Mouse (Mus musculus) kidney, adult 11 months (tissue): ENCODE results near the gene Sestd1.

Experiments
- DNase-seq: peaks from one replicate; pipeline ENCODE4 v3.0.0; 2022

Gene Sestd1

GRCm38 (mm10) chr2:77171444-77172240 lies 108.8 kb downstream of the Sestd1 start:
- peak; percentile 86 for DNase-seq

GRCm38 (mm10) chr2:77170633-77171105 lies 109.7 kb downstream of the Sestd1 start, which contains the start of gene Ccdc141:
TSS of gene Ccdc141 (minus strand) at chr2:77170636.
- DNase-seq, result no peak

- DNase-seq, result peak; percentile 72
Observed at GRCm38 (mm10) chr2:77169916-77170632, 110.3 kb downstream of the Sestd1 start.

- no peak for DNase-seq
Observed at GRCm38 (mm10) chr2:77169218-77169617, 111.2 kb downstream of the Sestd1 start.

- no peak for DNase-seq
Observed at GRCm38 (mm10) chr2:77168781-77169180, 111.6 kb downstream of the Sestd1 start.

GRCm38 (mm10) chr2:77168081-77168685 lies 112.2 kb downstream of the Sestd1 start:
- peak; percentile 41 for DNase-seq

- no peak for DNase-seq
Observed at GRCm38 (mm10) chr2:77166366-77166765, 114.0 kb downstream of the Sestd1 start.

- no peak for DNase-seq
Observed at GRCm38 (mm10) chr2:77164662-77165061, 115.7 kb downstream of the Sestd1 start.

GRCm38 (mm10) chr2:77163381-77163780 lies 117.0 kb downstream of the Sestd1 start:
- peak; percentile 54 for DNase-seq

GRCm38 (mm10) chr2:77162135-77162534 lies 118.3 kb downstream of the Sestd1 start:
- no peak for DNase-seq

- DNase-seq, result no peak
Observed at GRCm38 (mm10) chr2:77157546-77157945, 122.8 kb downstream of the Sestd1 start.

GRCm38 (mm10) chr2:77154080-77154479 lies 126.3 kb downstream of the Sestd1 start:
- no peak for DNase-seq

GRCm38 (mm10) chr2:77151255-77151654 lies 129.1 kb downstream of the Sestd1 start:
- no peak for DNase-seq

GRCm38 (mm10) chr2:77149576-77149975 lies 130.8 kb downstream of the Sestd1 start:
- no peak for DNase-seq

- peak; percentile 30 for DNase-seq
Observed at GRCm38 (mm10) chr2:77148215-77148614, 132.2 kb downstream of the Sestd1 start.

- DNase-seq, result no peak
Observed at GRCm38 (mm10) chr2:77146968-77147367, 133.4 kb downstream of the Sestd1 start.

- DNase-seq, result no peak
Observed at GRCm38 (mm10) chr2:77146291-77146690, 134.1 kb downstream of the Sestd1 start.

GRCm38 (mm10) chr2:77143536-77143935 lies 136.9 kb downstream of the Sestd1 start:
- DNase-seq, result no peak

- no peak for DNase-seq
Observed at GRCm38 (mm10) chr2:77138879-77139278, 141.5 kb downstream of the Sestd1 start.

- no peak for DNase-seq
Observed at GRCm38 (mm10) chr2:77134906-77135305, 145.5 kb downstream of the Sestd1 start.

GRCm38 (mm10) chr2:77133407-77133806 lies 147.0 kb downstream of the Sestd1 start:
- no peak for DNase-seq
